In the genomic region with DNA sequence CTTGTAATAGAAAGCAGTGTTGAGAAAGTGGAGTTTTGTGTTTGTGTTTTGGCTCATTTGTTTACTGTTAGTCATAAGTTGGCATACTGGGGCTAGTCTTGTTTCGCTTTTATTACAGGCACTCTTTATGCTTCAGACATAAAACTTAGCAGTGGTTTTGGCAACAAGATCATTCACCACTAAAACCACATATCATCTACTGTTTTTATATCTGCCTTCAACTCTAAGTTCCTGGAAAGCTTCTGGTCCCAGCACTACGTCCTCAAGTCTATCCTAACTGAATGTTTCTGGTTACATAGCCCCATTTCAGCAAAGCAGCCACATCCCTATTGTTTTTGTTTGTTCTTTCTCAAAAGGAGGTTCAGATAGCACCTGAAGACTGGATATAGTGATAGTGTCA, we compare ENCODE assay signal across 28 mouse cellular contexts.
DNase-seq lines count a peak whose midpoint lies in the region; ATAC-seq and TF ChIP-seq lines count a peak whose summit lies in the region.
"Had no signal": no experiment of that assay in that cellular context is flagged by ENCODE, and none has a peak within 500 bp of the region (broad histone marks: within the 10 kb centered on the region; RNA-seq: fewer than 3 reads in every experiment).

No protein-coding gene starts in this region.

- ATAC-seq in common myeloid progenitor, adult 5-6 weeks (replicated peaks; ENCODE audit: low read depth, poor library complexity, severe bottlenecking) = peak; percentile 71
- ATAC-seq: activated CD4-positive, CD25-positive, alpha-beta regulatory T cell, adult 4 months; CD4-positive, CD25-positive, alpha-beta regulatory T cell, adult 4 months; forebrain, embryonic 14.5 days; forebrain, embryonic 16.5 days; Patski had no signal

- peaks cover 0 to 9% of the 10 kb centered on the region in 2 experiments; a peak in 3 of 4 replicates for H3K4me1 ChIP-seq in MEL (ENCODE audit: control insufficient read depth in 1 of 2, insufficient read depth in 2 of 2, low read length in 2 of 2)
- H3K4me1 ChIP-seq: embryonic facial prominence, embryonic 13.5 days; embryonic facial prominence, embryonic 15.5 days; forebrain, embryonic 10.5 days; forebrain, embryonic 12.5 days had no signal

- DNase-seq in 3T3-L1 (ENCODE audit: low read depth, low spot score) (peak; percentile 29), MEL (ENCODE audit: low read depth, low spot score) (peak; percentile 59)
- DNase-seq in ovary, postnatal 14 days (ENCODE audit: low spot score) = no peak
- DNase-seq in adrenal gland, adult (ENCODE audit: inconsistent age in 2 of 2, low spot score in 1 of 2) = no peak
- no peak for DNase-seq in testis, postnatal 10 days (ENCODE audit: low spot score)
- DNase-seq: adrenal gland, adult 2 months; adrenal gland, postnatal 10 days; adrenal gland, postnatal 25 days; B cell, adult 2 months; cerebellum, adult 11 months; cerebellum, adult 18-20 months; cerebellum, adult 9-10 months; cerebellum, postnatal 10 days; cerebellum, postnatal 25 days; embryo, embryonic 11 days had no signal

- no peaks in the 10 kb centered on the region for H3K9me3 ChIP-seq in MEL (replicated peaks; ENCODE audit: insufficient read depth, low read length)
- H3K9me3 ChIP-seq: embryonic facial prominence, embryonic 15.5 days; forebrain, embryonic 10.5 days; forebrain, embryonic 12.5 days; G1E had no signal

- no peak overlapping the region for H3K9ac ChIP-seq in MEL (ENCODE audit: control insufficient read depth, low read depth, low read length, poor library complexity, severe bottlenecking)
- H3K9ac ChIP-seq: embryonic facial prominence, embryonic 13.5 days; embryonic facial prominence, embryonic 15.5 days; forebrain, embryonic 12.5 days had no signal

- no peak for TF ChIP-seq POLR2A in MEL (IDR thresholded peaks at IDR 0.05; ENCODE audit: control insufficient read depth in 1 of 2, insufficient read depth in 1 of 2, low read depth in 1 of 2, low read length in 2 of 2, poor library complexity in 1 of 2)

- H3K27me3 ChIP-seq in MEL (ENCODE audit: control insufficient read depth in 1 of 2, insufficient read depth in 2 of 2, low read length in 2 of 2) = no peaks in the 10 kb centered on the region
- H3K27me3 ChIP-seq: CH12.LX; embryonic facial prominence, embryonic 13.5 days; embryonic facial prominence, embryonic 15.5 days; forebrain, embryonic 12.5 days; Patski had no signal

- H3K4me3 ChIP-seq in MEL (ENCODE audit: control insufficient read depth in 1 of 2, insufficient read depth in 1 of 2, low read depth in 2 of 2, low read length in 2 of 2) = no peak overlapping the region
- H3K4me3 ChIP-seq: embryonic facial prominence, embryonic 13.5 days; embryonic facial prominence, embryonic 15.5 days; erythroblast, embryonic 14.5 days; forebrain, embryonic 10.5 days; forebrain, embryonic 12.5 days had no signal

- TF ChIP-seq CTCF in MEL (IDR thresholded peaks at IDR 0.05 in 2 of 3, conservative IDR thresholded peaks at IDR 0.05 in 1 of 3; ENCODE audit: control insufficient read depth in 1 of 3, insufficient read depth in 1 of 3, low read depth in 2 of 3, low read length in 3 of 3, poor library complexity in 1 of 3, severe bottlenecking in 1 of 3) = no peak

- no peaks in the 10 kb centered on the region for H3K79me2 ChIP-seq in MEL (ENCODE audit: control insufficient read depth, insufficient read depth, low read length, poor library complexity)

- peaks cover 0 to 4% of the 10 kb centered on the region in 2 experiments; a peak in 1 of 4 replicates for H3K36me3 ChIP-seq in MEL (ENCODE audit: control insufficient read depth in 1 of 2, insufficient read depth in 2 of 2, low read length in 2 of 2)
- H3K36me3 ChIP-seq: embryonic facial prominence, embryonic 13.5 days; embryonic facial prominence, embryonic 15.5 days; forebrain, embryonic 10.5 days; forebrain, embryonic 12.5 days; G1E had no signal

- H3K27ac ChIP-seq in MEL (ENCODE audit: control insufficient read depth, low read depth, low read length) = peak overlapping the region; percentile 16; the same call in 1 of the 2 replicates
- H3K27ac ChIP-seq: embryonic facial prominence, embryonic 13.5 days; embryonic facial prominence, embryonic 15.5 days; forebrain, embryonic 10.5 days; forebrain, embryonic 12.5 days had no signal

- no peak for TF ChIP-seq RAD21 in MEL (IDR thresholded peaks at IDR 0.05; ENCODE audit: low read depth, low read length)

- TF ChIP-seq EP300 in MEL (IDR thresholded peaks at IDR 0.05; ENCODE audit: low read depth in 1 of 2, low read length in 2 of 2) = peak; percentile 52 to 66; a peak in 3 of 4 replicates

TF ChIP-seq in MEL, 35 proteins besides CTCF, POLR2A, EP300 and RAD21:
- TF ChIP-seq RCOR1 (IDR thresholded peaks at IDR 0.05; ENCODE audit: low read depth, low read length) (peak; percentile 42; the same call in 1 of the 2 replicates), ZNF384 (IDR thresholded peaks at IDR 0.05; ENCODE audit: low read depth, low read length) (no peak), SIN3A (IDR thresholded peaks at IDR 0.05; ENCODE audit: low read length) (no peak), JUND (IDR thresholded peaks at IDR 0.05; ENCODE audit: low read depth, low read length) (0 out of 2 replicates have a peak, but pooled peaks have one; percentile 30), ETS1 (IDR thresholded peaks at IDR 0.05; ENCODE audit: low read depth, low read length) (peak; percentile 68), TCF12 (IDR thresholded peaks at IDR 0.05; ENCODE audit: low read depth, low read length) (peak; percentile 60), E2F4 (IDR thresholded peaks at IDR 0.05; ENCODE audit: borderline replicate concordance, low read depth, low read length) (no peak), BHLHE40 (IDR thresholded peaks at IDR 0.05; ENCODE audit: borderline replicate concordance, low read depth, low read length) (no peak), CHD1 (IDR thresholded peaks at IDR 0.05; ENCODE audit: low read depth, low read length) (no peak)

Comparison
In these comparisons a context has a peak if more than half of its experiments do, and no peak if none do; other contexts are left out.
1. DNase-seq: peak in 3T3-L1 (single experiment) and MEL (single experiment); none in ovary, postnatal 14 days (single experiment), adrenal gland, adult (0 of 2) and testis, postnatal 10 days (single experiment).